Mouse (Mus musculus) spleen, adult 18-20 months (tissue): ENCODE results near the gene Gm49383.
"Not testable (repeated sequence)": the region's sequence is repeated elsewhere in the genome, so short reads cannot be mapped to it uniquely, and the experiment has no call there.

Source experiments
- DNase-seq, 2 experiments: peaks; one replicate each; pipeline ENCODE4 v3.0.0; 2022; ENCODE audit warnings: mixed read lengths in 2 of 2

Gene Gm49383

DNA sequence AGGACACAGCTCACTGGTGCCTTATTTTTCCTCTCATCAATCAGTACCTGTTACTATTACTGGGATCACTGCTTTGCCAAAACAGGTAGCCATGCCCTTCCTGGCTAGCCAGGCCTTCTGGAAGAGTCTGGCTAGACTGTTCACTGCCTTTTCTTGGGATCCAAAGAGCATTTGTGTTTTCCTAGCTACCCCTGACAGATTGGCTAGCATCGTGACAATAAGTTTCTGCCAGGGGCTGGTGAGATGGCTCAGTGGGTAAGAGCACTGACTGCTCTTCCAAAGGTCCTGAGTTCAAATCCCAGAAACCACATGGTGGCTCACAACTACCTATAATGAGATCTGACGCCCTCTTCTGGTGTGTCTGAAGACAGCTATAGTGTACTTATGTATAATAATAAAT is 36.2 kb downstream of the Gm49383 start:
- not testable (repeated sequence) for DNase-seq

DNA sequence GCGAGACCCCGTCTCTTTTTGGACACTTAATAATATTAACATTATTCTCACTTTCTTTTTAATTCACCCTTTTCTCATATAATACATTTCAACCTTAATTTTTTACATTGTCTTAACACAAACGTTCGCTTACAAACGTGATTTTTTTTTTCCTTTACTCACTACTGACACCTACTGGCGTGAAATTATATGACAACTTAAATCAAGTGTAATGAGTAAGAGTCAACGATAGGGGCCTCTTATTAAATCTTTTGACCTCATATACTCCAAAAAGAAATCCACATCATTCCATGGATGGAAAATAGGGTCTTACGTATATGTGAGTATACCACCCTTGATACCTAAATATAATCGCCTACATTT is 37.3 kb downstream of the Gm49383 start:
- DNase-seq: peak in 1 of 2 experiments; percentile 14

DNA sequence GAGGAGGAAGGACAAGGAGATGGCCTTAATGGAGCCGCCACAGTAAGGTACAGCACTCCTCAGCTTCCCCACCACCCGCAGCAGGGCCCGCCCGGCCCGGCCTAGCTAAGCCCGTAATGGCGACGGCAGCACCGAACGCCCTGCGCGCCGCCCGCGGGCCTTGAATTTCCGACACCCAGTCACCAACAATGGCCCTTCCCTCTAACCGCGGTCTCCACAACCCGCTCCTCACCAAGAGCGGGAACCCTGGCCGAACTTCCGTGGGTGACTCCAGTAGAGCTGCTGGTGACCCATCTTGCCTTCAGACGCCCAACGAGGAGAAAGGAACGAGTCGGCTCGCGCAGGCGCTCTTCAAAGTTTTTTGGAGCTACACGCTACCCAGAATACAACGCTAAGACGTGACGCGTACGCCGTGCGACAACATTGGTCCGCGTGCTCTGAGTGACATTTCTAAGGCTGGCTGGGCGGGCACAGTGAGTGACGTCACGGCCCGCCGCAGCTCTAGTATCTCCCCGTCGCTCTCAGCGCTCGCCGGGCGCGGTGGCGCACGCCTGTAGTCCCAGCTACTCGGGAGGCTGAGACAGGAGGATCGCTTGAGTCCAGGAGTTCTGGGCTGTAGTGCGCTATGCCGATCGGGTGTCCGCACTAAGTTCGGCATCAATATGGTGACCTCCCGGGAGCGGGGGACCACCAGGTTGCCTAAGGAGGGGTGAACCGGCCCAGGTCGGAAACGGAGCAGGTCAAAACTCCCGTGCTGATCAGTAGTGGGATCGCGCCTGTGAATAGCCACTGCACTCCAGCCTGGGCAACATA is 37.9 kb downstream of the Gm49383 start, which contains the start of gene Rps29:
TSS of gene Rps29 (minus strand) at position 422 of the 813 bp plus-strand sequence.
- peak; percentile 93 to 95 for DNase-seq

DNA sequence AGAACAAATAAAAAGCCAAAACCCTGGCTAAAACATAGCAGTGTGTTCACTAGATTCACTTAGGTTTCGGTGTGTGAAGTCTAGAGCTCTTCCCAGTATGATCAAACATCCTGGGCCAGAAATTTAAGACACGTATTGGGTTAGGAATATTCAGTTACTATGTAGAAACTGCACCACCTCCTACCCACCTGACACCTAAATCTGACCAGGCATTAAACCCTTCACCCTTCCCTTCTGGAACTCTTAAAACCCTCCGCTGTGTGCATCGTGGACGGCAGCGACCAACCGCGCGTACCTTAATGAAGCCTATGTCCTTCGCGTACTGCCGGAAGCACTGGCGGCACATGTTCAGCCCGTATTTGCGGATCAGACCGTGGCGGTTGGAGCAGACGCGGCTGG is 38.5 kb downstream of the Gm49383 start:
- DNase-seq: no peak

DNA sequence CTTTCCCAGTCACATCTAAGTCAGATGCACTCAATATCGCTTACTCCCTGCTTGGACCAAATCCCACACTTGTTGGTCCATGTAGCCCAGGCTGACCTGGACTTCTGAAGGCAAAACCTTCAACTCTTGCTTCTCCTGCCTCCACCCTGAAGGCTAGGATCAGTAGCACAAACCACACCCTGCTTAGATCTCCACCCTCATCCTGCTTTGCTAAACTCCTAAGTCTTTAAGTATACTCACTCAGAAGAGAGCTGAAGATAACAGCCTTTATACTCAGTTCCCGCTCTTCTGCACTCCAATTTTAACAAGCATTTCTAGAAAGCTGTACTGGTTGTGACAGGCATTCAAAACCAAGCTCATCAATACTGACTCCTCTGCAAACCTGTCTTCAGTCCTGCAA is 39.8 kb downstream of the Gm49383 start:
- DNase-seq: no peak

DNA sequence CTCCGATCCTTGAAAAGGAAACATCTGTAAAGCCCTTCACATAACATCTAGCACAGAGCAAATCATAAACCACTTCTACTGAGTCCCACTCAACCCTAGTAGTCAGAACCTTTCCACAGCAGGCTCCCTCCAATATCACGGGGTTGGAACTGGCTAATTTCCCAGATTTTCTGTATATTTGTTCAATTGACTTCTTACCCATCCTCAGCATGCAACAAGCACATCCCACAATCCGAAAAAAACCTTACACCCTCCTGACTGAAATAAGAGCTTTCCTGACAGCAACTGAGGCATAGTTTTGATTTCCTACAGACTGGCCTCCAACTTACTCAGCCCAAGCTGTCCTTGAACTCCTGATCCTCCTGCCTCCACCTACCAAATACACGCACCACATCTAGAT is 40.5 kb downstream of the Gm49383 start:
- no peak for DNase-seq

DNA sequence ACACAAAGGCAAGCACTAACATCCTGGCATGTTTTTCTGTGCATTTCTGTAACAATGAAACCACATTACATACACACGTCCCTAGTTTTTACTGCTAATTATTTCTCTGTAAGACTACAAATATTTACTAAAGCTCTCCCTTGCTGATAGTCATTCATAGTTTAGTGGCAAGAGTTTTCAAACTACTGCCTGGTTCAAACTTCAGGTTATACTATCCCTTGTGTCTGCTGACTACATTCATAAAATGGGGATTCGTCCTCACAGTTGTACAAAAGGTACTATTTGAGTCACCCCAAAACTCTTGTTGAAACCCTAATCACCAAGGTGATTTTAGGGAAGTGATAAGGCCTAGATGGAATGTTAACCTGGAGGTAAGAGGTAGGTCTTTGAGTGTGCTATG is 41.0 kb downstream of the Gm49383 start:
- no peak for DNase-seq

DNA sequence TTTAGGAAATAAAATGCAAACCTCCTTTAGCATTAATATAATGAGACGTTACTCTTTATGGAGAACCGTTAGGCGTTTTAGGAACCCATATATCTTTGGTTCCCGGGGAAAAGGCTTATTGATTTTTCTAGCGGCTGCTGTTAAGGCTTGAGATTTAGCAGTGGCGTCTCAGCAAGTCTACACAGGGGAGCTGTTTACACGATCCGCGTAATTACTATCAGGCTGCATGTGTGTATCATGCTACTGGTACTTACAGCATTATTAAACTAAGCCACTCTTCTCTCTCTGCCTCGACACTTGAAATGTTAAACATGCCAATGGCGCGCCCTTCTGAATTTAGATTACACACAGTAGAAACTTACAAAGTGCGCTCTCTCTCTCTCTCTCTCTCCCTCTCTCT is 46.9 kb downstream of the Gm49383 start:
- no peak for DNase-seq

DNA sequence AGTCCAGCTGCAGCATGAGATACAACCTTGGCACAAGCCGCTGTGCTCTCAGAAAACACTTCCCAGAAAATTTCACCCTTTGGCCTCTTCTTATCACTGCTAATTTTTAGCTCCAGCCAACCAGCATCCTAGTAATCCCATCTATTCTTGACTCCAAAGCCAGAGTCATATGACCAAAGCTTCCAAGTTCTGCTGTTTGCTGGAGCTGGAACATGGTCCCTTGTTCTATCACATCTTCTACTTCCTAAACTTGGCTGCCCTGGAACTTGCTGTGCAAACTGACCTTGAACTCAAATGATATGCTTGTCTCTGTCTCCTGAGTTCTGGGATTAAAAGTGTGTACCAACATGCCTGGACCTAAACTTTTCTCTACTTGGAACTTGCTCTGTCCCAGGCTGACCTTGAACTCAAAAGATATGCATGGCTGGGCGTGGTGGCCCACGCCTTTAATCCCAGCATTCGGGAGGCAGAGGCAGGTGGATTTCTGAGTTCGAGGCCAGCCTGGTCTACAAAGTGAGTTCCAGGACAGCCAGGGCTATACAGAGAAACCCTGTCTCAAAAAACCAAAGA is 49.7 kb downstream of the Gm49383 start:
- DNase-seq: no peak

DNA sequence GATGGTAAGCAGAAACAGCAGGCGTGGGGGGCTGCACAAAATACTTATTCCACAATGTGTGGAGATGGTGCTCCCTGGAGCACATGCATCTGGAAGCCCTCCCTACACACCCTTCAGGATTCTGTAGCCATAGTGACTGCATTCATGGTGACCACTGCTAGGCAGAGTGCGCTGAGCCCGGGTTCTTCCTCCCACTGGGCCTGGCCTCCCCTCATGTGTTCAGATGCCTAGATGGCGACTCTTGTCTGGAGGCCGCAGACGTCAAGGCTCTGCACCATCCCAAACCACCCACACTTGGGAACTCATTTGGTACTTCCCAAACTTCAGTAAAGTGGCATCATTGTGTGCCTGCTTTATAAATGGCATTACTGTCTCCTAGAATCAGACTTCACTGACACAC is 53.4 kb downstream of the Gm49383 start:
- no peak for DNase-seq

DNA sequence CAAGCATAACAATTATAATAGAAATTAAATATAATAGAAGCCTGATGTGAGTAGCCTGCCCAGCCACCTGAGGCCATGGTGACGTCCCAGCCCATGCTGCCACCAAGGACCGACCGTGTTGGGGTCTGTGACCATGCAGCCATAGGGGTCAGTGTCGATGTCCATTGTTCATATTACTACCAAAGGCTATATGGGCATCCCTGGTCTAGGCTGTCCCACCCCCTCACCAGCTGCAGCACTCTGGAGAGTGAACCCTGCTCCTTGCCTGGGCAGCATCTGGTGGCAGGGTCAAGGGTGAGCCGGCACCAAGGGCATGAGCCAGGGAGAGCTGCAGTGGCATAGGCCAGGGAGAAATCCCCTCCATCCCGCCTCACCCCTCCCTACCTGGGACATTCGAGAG is 57.1 kb downstream of the Gm49383 start:
- no peak for DNase-seq

DNA sequence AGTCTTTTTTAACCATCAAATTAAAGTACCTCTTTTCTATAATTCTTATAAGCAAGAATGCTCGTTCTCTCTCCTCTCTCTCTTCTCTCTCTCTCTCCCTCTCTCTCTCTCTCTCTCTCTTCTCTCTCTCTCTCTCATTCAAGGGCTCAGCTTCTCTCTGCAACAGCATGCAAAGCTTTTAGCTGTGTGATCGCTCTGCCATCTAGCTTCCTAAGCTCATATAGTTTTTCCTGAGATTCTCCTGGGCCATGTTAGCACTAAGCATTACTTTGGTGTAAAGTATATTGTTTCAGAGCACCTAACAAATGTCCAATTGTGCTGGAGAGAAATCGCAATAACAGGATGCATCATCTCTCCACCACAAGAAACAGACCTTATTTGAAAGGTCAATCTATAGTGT is 57.7 kb downstream of the Gm49383 start:
- DNase-seq: no peak
